Mouse (Mus musculus) lung, postnatal 0 days (tissue): ENCODE results near the gene Shld2.

ENCODE experiments used
- CTCF ChIP-seq: IDR thresholded peaks from 2 replicates; pipeline ENCODE4 v1.5.1; 2016; ENCODE audit warnings: antibody characterized with exemption, mild to moderate bottlenecking
- EP300 ChIP-seq: IDR thresholded peaks from 2 replicates; pipeline ENCODE4 v1.6.1; 2016; ENCODE audit warnings: antibody characterized with exemption, mild to moderate bottlenecking, control low read depth

DNA sequence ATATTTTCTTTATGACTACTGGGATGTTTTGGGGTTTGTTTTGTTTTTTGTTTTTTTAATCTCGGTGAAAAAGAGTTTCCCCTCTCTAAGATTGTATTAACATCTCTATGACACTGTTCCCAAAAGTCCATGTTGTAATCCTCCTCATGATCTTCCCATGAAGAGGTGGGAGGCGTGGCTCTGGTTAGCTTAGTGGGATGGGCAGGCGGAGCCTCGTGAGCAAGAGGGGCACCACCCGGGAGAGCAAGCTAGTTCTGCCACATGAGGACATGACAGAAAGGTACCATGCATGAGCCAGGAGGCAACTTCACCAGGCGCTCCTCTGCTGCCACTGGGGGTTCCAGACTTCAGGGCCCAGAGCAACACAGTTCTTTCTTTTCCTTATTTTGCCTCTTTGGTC lies 42.2 kb upstream of the Shld2 start:
- no peak for TF ChIP-seq CTCF
- TF ChIP-seq EP300 = no peak
